Mouse (Mus musculus): ENCODE results near the gene Wdfy3. TPM values are rescaled to one million over a fixed set of nuclear protein-coding genes. Genes with fewer than 3 reads are reported as not detected.

Gene Wdfy3
- polyA plus RNA-seq, 1 experiment from 2014 or later, result 29.0 TPM

DNA sequence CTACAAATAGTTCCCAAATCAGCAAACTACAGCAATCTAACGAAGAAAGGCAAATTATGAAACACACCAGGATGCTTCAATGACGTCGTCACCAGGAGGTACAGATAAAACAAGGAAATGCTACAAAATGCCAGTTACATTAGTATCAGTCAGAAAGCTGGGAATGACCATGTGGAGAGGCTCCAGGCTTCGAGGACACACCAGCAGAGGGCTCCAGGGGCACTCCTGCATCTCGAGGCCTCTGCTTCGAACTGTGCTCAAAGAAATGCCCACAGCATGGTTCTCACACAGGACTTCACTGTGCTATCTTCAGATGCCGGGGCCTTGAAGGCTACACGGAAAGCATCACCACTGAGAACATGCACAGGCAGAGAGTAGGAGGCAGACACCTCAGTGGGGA is 68.7 kb downstream of the Wdfy3 start:
- H3K4me1 ChIP-seq (ENCODE audit: control insufficient read depth, insufficient read depth, low read length), result no peaks in the 10 kb centered on the region
- no peak for DNase-seq (ENCODE audit: low spot score)
- WGBS, result 90% methylated on average over 8 of the region's 8 CpGs
- H3K27me3 ChIP-seq (ENCODE audit: control insufficient read depth, insufficient read depth, low read length), result no peaks in the 10 kb centered on the region
- H3K9ac ChIP-seq (ENCODE audit: low read length), result no peak overlapping the region
- no peak overlapping the region for H3K27ac ChIP-seq (ENCODE audit: low read depth, low read length)
- no peaks in the 10 kb centered on the region for H3K9me3 ChIP-seq (ENCODE audit: control insufficient read depth, low read length)
- H3K4me2 ChIP-seq (ENCODE audit: low read depth), result no peak overlapping the region
- H3K36me3 ChIP-seq (ENCODE audit: control insufficient read depth, insufficient read depth, low read length), result no peaks in the 10 kb centered on the region
- ATAC-seq (ENCODE audit: insufficient read depth, low FRiP score, low TSS enrichment), result no peak
- H3K4me3 ChIP-seq (ENCODE audit: low read depth, low read length), result no peak overlapping the region

DNA sequence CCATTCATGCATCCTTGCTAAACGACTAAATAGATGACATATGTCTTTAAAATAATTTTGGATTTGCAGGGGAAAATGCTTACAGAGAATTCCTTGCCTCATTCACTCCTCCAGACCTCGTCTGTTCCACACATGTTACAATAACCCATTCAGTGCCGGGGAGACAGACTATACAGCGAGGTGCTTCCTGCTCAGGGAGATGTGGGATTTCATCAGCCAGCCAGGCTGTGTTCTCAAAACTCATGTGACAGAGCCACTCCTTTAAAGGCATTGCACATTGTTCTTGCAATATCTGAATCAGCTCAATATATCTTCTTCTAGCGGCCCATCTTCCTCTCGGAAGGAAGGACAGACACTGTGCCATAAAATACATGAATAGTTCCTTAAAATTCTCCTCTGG is 70.8 kb downstream of the Wdfy3 start:
- DNase-seq (ENCODE audit: low spot score), result no peak
- Histone ChIP-seq H3K27ac (ENCODE audit: low read depth, low read length) (no peak overlapping the region), H3K4me1 (ENCODE audit: control insufficient read depth, insufficient read depth, low read length) (no peaks in the 10 kb centered on the region), H3K36me3 (ENCODE audit: control insufficient read depth, insufficient read depth, low read length) (no peaks in the 10 kb centered on the region), H3K9me3 (ENCODE audit: control insufficient read depth, low read length) (no peaks in the 10 kb centered on the region), H3K27me3 (ENCODE audit: control insufficient read depth, insufficient read depth, low read length) (no peaks in the 10 kb centered on the region), H3K9ac (ENCODE audit: low read length) (no peak overlapping the region), H3K4me2 (ENCODE audit: low read depth) (no peak overlapping the region), H3K4me3 (ENCODE audit: low read depth, low read length) (no peak overlapping the region)
- WGBS, result 71% methylated on average over 6 of the region's 6 CpGs
- ATAC-seq (ENCODE audit: insufficient read depth, low FRiP score, low TSS enrichment), result no peak

DNA sequence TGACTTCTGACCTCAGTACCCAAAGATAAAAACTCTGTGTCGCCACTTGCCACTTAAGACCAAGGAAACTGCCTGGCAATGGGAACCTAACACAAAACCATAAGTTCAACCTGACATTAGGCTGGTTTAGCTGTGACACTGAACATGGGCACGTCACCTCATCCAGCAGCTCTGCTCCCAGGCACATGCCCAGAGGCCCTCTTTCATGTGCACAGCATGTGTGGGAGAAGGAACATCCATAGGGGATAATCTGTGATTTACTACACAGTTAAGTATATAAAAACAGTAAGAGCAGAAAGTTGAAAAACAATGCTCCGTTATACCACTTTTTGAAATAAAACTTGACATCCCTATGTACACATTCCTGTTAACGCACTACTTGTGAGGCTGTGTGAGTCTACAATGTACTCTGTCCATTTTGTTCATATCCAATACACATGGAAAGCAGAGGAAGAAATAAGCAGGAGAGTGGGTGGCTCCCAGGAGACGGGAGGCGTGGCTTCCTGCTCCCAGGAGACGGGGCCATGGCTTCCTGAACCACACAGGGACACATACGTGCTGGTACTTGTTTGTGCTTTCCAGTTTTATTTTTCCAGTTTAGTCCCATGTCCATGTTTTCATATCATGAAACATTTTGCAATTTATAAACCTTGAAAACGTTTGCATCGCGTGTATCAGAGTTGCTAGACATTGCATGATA is 73.5 kb downstream of the Wdfy3 start:
- DNase-seq (ENCODE audit: low spot score) (no peak), ATAC-seq (ENCODE audit: insufficient read depth, low FRiP score, low TSS enrichment) (no peak)
- no peak overlapping the region for H3K4me3 ChIP-seq (ENCODE audit: low read depth, low read length)
- no peaks in the 10 kb centered on the region for H3K4me1 ChIP-seq (ENCODE audit: control insufficient read depth, insufficient read depth, low read length)
- WGBS, result 92% methylated on average over 11 of the region's 11 CpGs
- H3K9ac ChIP-seq (ENCODE audit: low read length), result no peak overlapping the region
- H3K36me3 ChIP-seq (ENCODE audit: control insufficient read depth, insufficient read depth, low read length), result no peaks in the 10 kb centered on the region
- H3K9me3 ChIP-seq (ENCODE audit: control insufficient read depth, low read length), result no peaks in the 10 kb centered on the region
- H3K4me2 ChIP-seq (ENCODE audit: low read depth), result no peak overlapping the region
- no peaks in the 10 kb centered on the region for H3K27me3 ChIP-seq (ENCODE audit: control insufficient read depth, insufficient read depth, low read length)
- no peak overlapping the region for H3K27ac ChIP-seq (ENCODE audit: low read depth, low read length)

DNA sequence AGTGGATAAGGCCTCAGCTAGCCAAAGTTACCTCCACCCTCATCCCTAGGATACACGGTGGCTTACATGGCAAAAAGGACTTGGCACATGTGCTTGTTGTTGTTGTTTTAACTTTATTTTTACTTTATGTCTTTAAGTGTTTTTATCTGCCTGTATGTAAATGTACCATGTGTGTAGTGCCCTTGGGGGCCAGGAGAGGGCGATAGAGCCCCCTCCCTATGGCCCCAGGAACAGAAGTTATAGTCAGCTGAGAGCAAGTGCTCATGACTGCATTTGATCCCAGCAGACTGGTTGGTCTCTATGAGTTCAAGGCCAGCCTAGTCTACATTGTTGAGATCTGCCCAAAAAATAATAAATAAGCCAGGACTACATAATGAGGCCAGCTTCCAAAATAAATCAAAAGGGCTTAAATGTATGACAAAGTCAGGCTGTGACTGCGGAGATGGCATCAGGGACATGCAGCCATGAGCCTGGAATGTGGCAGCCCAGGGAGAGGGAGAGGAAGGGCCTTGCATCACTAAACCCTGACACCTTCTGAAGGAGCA is 74.2 kb downstream of the Wdfy3 start:
- 82% methylated on average over 3 of the region's 3 CpGs for WGBS
- H3K27ac ChIP-seq (ENCODE audit: low read depth, low read length), result no peak overlapping the region
- no peaks in the 10 kb centered on the region for H3K9me3 ChIP-seq (ENCODE audit: control insufficient read depth, low read length)
- no peak for DNase-seq (ENCODE audit: low spot score)
- ATAC-seq (ENCODE audit: insufficient read depth, low FRiP score, low TSS enrichment), result no peak
- H3K4me1 ChIP-seq (ENCODE audit: control insufficient read depth, insufficient read depth, low read length), result no peaks in the 10 kb centered on the region; the same call in 1 of the 2 replicates
- H3K27me3 ChIP-seq (ENCODE audit: control insufficient read depth, insufficient read depth, low read length), result no peaks in the 10 kb centered on the region
- no peak overlapping the region for H3K4me2 ChIP-seq (ENCODE audit: low read depth)
- no peak overlapping the region for H3K4me3 ChIP-seq (ENCODE audit: low read depth, low read length)
- H3K9ac ChIP-seq (ENCODE audit: low read length), result no peak overlapping the region
- H3K36me3 ChIP-seq (ENCODE audit: control insufficient read depth, insufficient read depth, low read length), result no peaks in the 10 kb centered on the region

DNA sequence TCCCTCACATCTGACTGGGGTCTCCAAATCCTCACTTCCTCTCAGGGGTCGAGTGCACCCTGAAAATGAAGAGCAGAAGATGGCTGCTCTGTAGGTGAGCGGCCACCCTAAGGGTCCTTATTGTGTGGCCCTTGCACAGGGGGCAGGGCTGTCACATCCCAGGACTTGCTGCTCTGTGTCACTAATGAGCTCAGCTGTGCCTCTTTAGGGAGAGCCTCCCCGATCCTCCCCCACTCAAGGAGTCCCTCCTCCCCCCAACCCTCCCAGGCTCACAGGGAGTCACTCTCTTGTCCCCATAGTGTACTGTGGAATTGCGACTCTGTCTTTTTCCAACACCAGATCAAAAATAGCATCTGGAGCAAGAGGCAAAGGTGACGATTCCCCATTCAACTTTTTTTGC is 75.7 kb downstream of the Wdfy3 start:
- no peak overlapping the region for H3K27ac ChIP-seq (ENCODE audit: low read depth, low read length)
- DNase-seq (ENCODE audit: low spot score), result no peak
- ATAC-seq (ENCODE audit: insufficient read depth, low FRiP score, low TSS enrichment), result no peak

DNA sequence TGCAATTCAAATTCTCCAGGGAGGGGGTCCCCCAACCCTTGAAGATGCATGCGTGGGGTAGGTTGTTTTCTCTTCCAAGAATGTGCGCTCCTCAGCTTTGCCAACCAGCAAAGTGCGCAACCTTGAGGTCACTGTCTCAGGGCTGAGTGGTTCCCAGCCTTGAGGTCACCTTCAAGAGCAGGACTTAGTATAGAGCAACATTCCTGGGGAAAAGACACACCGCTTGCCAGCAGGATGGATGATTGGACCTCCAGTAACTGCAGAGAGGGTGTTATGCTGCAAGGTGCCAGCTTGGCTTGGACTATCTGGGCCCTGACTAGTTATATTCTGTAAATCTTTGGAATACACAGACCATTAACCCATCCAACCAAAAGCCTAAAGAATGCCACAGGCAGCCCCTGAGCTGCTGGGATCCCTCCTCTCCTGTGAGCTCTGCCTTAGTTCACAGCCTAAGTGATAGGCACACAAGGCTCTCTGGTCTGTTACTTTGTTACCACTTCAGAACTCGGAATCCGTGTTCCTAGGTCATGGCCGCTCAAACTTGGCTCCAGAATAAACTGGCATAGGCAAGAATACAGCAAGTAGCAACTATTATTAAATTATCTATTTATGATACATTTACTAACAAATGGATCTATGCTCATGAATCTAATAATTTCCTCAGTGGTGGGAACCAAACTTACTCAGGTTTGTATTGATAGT is 76.6 kb downstream of the Wdfy3 start:
- no peak overlapping the region for H3K4me2 ChIP-seq (ENCODE audit: low read depth)
- ATAC-seq (ENCODE audit: insufficient read depth, low FRiP score, low TSS enrichment), result no peak
- no peak overlapping the region for H3K4me3 ChIP-seq (ENCODE audit: low read depth, low read length)
- H3K9ac ChIP-seq (ENCODE audit: low read length), result no peak overlapping the region
- no peaks in the 10 kb centered on the region for H3K9me3 ChIP-seq (ENCODE audit: control insufficient read depth, low read length)
- H3K4me1 ChIP-seq (ENCODE audit: control insufficient read depth, insufficient read depth, low read length), result no peaks in the 10 kb centered on the region; the same call in 1 of the 2 replicates
- no peak overlapping the region for H3K27ac ChIP-seq (ENCODE audit: low read depth, low read length)
- no peaks in the 10 kb centered on the region for H3K36me3 ChIP-seq (ENCODE audit: control insufficient read depth, insufficient read depth, low read length)
- WGBS, result 94% methylated on average over 7 of the region's 7 CpGs
- no peaks in the 10 kb centered on the region for H3K27me3 ChIP-seq (ENCODE audit: control insufficient read depth, insufficient read depth, low read length)
- DNase-seq (ENCODE audit: low spot score), result no peak

More for the DNA sequence above, 75.7 kb downstream of the Wdfy3 start:
- 57% methylated on average over 5 of the region's 5 CpGs for WGBS
- Histone ChIP-seq H3K4me1 (ENCODE audit: control insufficient read depth, insufficient read depth, low read length) (no peaks in the 10 kb centered on the region; the same call in 1 of the 2 replicates), H3K4me3 (ENCODE audit: low read depth, low read length) (no peak overlapping the region), H3K9me3 (ENCODE audit: control insufficient read depth, low read length) (no peaks in the 10 kb centered on the region), H3K36me3 (ENCODE audit: control insufficient read depth, insufficient read depth, low read length) (no peaks in the 10 kb centered on the region), H3K27me3 (ENCODE audit: control insufficient read depth, insufficient read depth, low read length) (no peaks in the 10 kb centered on the region), H3K4me2 (ENCODE audit: low read depth) (no peak overlapping the region), H3K9ac (ENCODE audit: low read length) (no peak overlapping the region)

DNA sequence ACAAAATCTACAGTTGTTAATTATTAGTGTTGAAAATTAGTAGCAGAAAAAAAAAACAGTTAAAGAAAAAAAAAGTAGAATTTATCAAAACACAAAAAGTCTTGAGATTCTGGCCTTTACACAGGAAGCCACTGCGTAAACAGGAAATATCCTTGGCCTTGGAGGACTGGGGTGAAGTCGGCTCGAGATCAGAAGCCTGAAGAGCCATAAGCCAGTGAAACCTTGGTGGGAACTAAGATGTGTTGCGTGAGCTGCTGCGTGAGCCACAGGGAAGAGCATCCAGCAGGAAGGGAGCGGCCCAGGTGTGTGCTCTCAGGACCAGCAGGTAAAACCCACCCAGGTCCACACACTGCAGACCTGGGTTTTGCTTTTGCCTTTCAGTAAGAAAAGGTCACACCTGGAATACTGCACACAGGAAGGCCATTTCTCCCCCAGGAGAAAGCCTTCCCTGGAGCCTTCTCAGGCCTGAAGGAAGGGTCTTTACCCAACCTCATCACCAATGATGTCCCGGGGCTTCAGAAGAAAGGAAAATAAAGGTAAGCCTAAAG is 79.3 kb downstream of the Wdfy3 start:
- Histone ChIP-seq H3K9ac (ENCODE audit: low read length) (no peak overlapping the region), H3K4me2 (ENCODE audit: low read depth) (no peak overlapping the region), H3K27me3 (ENCODE audit: control insufficient read depth, insufficient read depth, low read length) (no peaks in the 10 kb centered on the region), H3K4me3 (ENCODE audit: low read depth, low read length) (no peak overlapping the region), H3K4me1 (ENCODE audit: control insufficient read depth, insufficient read depth, low read length) (no peaks in the 10 kb centered on the region; the same call in 1 of the 2 replicates), H3K36me3 (ENCODE audit: control insufficient read depth, insufficient read depth, low read length) (no peaks in the 10 kb centered on the region), H3K9me3 (ENCODE audit: control insufficient read depth, low read length) (no peaks in the 10 kb centered on the region), H3K27ac (ENCODE audit: low read depth, low read length) (no peak overlapping the region)
- no peak for DNase-seq (ENCODE audit: low spot score)
- ATAC-seq (ENCODE audit: insufficient read depth, low FRiP score, low TSS enrichment), result no peak
- 84% methylated on average over 7 of the region's 7 CpGs for WGBS

DNA sequence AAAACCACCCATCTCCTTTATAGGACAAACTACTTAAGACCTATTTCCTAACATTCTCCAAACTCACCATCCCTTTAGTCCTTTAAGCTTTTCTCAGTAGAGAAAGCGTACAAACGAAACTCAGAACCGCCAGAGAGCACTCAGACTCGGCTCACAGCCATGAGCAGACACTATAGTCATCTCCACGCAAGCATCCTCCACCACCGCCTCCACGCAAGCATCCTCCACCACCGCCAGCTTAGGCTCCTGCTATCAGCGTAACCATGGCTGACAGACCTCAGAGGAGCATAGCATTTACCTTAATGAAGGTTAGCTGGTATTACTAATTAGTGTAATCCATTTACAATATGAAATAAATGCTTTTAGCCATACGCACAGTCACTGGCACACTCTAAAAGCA is 81.2 kb downstream of the Wdfy3 start:
- ATAC-seq (ENCODE audit: insufficient read depth, low FRiP score, low TSS enrichment) (no peak), DNase-seq (ENCODE audit: low spot score) (no peak)
- Histone ChIP-seq H3K27ac (ENCODE audit: low read depth, low read length) (no peak overlapping the region), H3K9me3 (ENCODE audit: control insufficient read depth, low read length) (no peaks in the 10 kb centered on the region), H3K36me3 (ENCODE audit: control insufficient read depth, insufficient read depth, low read length) (no peaks in the 10 kb centered on the region), H3K9ac (ENCODE audit: low read length) (no peak overlapping the region), H3K27me3 (ENCODE audit: control insufficient read depth, insufficient read depth, low read length) (no peaks in the 10 kb centered on the region), H3K4me1 (ENCODE audit: control insufficient read depth, insufficient read depth, low read length) (no peaks in the 10 kb centered on the region; the same call in 1 of the 2 replicates), H3K4me2 (ENCODE audit: low read depth) (no peak overlapping the region), H3K4me3 (ENCODE audit: low read depth, low read length) (no peak overlapping the region)
- WGBS, result 92% methylated on average over 10 of the region's 10 CpGs
